Mouse (Mus musculus) ES-E14 (cell line): ENCODE measurements around the gene Zfp952. TPM values are rescaled to one million over a fixed set of nuclear protein-coding genes. Genes with fewer than 3 reads are reported as not detected.

ENCODE experiments used
- DNase-seq: peaks from one replicate; pipeline ENCODE4 v3.0.0-alpha.2; 2013; ENCODE audit warnings: low read depth, low spot score
- H3K27ac ChIP-seq: 2 replicates; pipeline ENCODE4 v1.5.1; 2012; ENCODE audit warnings: low read depth, mild to moderate bottlenecking, low read length, moderate library complexity, mixed read lengths; ENCODE audit not compliant: poor library complexity, insufficient read depth, severe bottlenecking
- H3K36me3 ChIP-seq: 2 replicates; pipeline ENCODE4 v1.6.1; 2012; ENCODE audit warnings: mild to moderate bottlenecking, low read length, moderate library complexity, mixed read lengths; ENCODE audit not compliant: control insufficient read depth, poor library complexity, insufficient read depth, severe bottlenecking
- H3K4me1 ChIP-seq, 2 experiments: fragments of 150-350 bp in 1 of 2; sonication (generic) in 1 of 2; 2 replicates each; pipeline ENCODE4 v1.6.1; 2012; ENCODE audit warnings: low read length in 2 of 2, mild to moderate bottlenecking in 1 of 2, mixed read lengths in 1 of 2; ENCODE audit not compliant: control insufficient read depth in 2 of 2, insufficient read depth in 2 of 2, poor library complexity in 1 of 2
- H3K4me3 ChIP-seq, 2 experiments: fragments of 150-350 bp in 1 of 2; sonication (generic) in 1 of 2; 2 replicates each; pipeline ENCODE4 v1.5.1; 2012; ENCODE audit warnings: low read length in 2 of 2, low read depth in 1 of 2, mild to moderate bottlenecking in 1 of 2, mixed read lengths in 1 of 2; ENCODE audit not compliant: insufficient read depth in 1 of 2, poor library complexity in 1 of 2, severe bottlenecking in 1 of 2
- H3K9ac ChIP-seq: 2 replicates; pipeline ENCODE4 v1.6.1; 2012; ENCODE audit warnings: low read depth, mild to moderate bottlenecking, low read length, mixed read lengths; ENCODE audit not compliant: poor library complexity, insufficient read depth, severe bottlenecking
- H3K9me3 ChIP-seq: fragments of 150-350 bp; sonication (generic); 2 replicates; pipeline ENCODE4 v1.6.1; 2012; ENCODE audit warnings: low read depth, mild to moderate bottlenecking, low read length; ENCODE audit not compliant: control insufficient read depth, insufficient read depth
- HCFC1 ChIP-seq: IDR thresholded peaks from 2 replicates; pipeline ENCODE4 v1.6.1; 2012; ENCODE audit warnings: low read length, inconsistent platforms, borderline replicate concordance; ENCODE audit not compliant: insufficient read depth
- MAFK ChIP-seq: IDR thresholded peaks from 2 replicates; pipeline ENCODE4 v1.6.1; 2014; ENCODE audit warnings: mild to moderate bottlenecking, low read depth, low read length, inconsistent platforms; ENCODE audit not compliant: insufficient read depth
- in situ Hi-C, 2 experiments: fragments of 600-800 bp; cut with MboI; formaldehyde crosslinking; loops; one replicate each; pipeline ENCODE4 v1.15.1; 2025; ENCODE audit warnings: low sequenced_read_pairs in 2 of 2, inconsistent platforms in 1 of 2; ENCODE audit not compliant: unreplicated experiment in 2 of 2
- total RNA-seq: library from RNA; depleted of rRNA; stranded (reverse); fragments of 300-350 nt; gene quantifications from 2 replicates; pipeline ENCODE4 v1.2.3, GENCODE M21; 2012; rRNA removed

Zfp952 gene
- total RNA-seq, 1 experiment, result 4.3 TPM

DNA sequence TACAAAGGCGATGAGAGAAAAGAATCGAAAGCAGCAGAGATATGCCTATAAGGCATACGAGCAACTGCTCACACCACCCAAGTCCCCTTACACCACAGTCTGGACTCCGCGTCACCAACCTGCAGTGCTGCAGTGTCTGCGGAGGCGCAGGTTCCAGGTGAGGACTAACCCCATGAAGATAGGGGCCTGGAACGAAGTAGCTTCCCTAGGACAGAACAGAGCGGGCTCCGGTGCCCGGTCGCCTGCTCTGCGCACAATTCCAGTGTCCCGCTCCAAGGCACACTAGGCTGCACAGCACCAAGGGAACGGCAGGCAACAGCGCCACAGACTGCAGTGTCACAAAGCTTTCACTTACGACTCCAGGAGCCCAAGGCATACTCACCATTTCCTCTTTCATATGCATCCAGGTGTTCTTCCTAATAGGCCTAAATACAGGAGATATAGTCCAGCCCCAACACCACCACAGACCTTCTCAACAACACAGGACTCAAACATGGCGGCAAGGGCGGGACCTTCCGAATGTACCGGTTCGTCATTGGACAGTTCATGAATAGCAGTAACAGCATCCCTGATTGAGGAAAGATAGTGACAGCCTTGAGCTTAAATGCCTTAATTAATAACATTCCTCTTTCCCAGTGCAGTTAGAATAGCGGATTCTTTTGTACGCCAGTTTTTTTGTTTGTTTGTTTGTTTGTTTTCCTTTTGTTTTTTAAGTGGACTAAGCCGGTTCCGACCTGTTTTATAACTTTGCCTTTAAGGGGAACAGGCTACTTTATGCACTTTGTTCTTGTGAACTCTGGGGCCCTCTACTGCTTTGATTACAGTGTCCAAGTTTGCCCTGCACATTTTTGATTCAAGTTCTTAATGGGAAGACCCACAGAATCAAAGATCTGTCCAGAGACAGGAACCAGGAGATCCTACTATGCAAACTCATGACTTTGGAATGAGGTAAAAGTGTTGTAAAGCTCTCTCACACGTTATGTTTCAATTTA lies 40.3 kb downstream of the Zfp952 start, which contains the start of gene Zfp763:
Gene Zfp763 (minus strand): TSS at position 503 of the 992 bp plus-strand sequence.
- in situ Hi-C loops, result no loop called here
- H3K36me3 ChIP-seq, result no peaks in the 10 kb centered on the region
- H3K9me3 ChIP-seq, result no peaks in the 10 kb centered on the region
- H3K9ac ChIP-seq, result peak within 1 kb of the TSS; percentile 86
- peak within 1 kb of the TSS; percentile 77 to 100 for H3K4me3 ChIP-seq
- H3K27ac ChIP-seq, result peak within 1 kb of the TSS; percentile 47
- peak; percentile 86 for DNase-seq
- H3K4me1 ChIP-seq, result peaks cover 0 to 6% of the 10 kb centered on the region in 2 experiments; a peak in 1 of 4 replicates
- TF ChIP-seq HCFC1, result 0 out of 2 replicates have a peak, but pooled peaks have one; percentile 17
- no peak for TF ChIP-seq MAFK

Other genes starting within 250 kb of the Zfp952 start
- 21.6 and 21.9 TPM in 2 replicates for gene Zfp871, start 204.8 kb upstream of the Zfp952 start, total RNA-seq
- gene Zfp811, start 183.2 kb upstream of the Zfp952 start, total RNA-seq, result 1.6 and 2.1 TPM in 2 replicates
- gene Zfp799, start 162.9 kb upstream of the Zfp952 start, total RNA-seq, result 9.3 and 12.9 TPM in 2 replicates
- gene Zfp870, start 101.5 kb upstream of the Zfp952 start, total RNA-seq, result 9.5 and 9.9 TPM in 2 replicates
- 0.32 and 0.58 TPM in 2 replicates for gene Cyp4f14, start 75.8 kb upstream of the Zfp952 start, total RNA-seq
- 15.2 and 28.9 TPM in 2 replicates for gene Cyp4f13, start 45.7 kb upstream of the Zfp952 start, total RNA-seq
- 7.0 and 9.0 TPM in 2 replicates for gene Zfp472, start 27.3 kb upstream of the Zfp952 start, total RNA-seq
- gene Zfp763, start 40.3 kb downstream of the Zfp952 start, total RNA-seq, result 4.6 and 4.9 TPM in 2 replicates
- gene 4921501E09Rik, start 74.9 kb downstream of the Zfp952 start, total RNA-seq, result not detected in 2 replicates
- 3.1 and 4.0 TPM in 2 replicates for gene Zfp563, start 96.2 kb downstream of the Zfp952 start, total RNA-seq
- gene Morc2b, start 146.6 kb downstream of the Zfp952 start, total RNA-seq, result 0.22 and 0.26 TPM in 2 replicates
- gene Olfr55, start 175.3 kb downstream of the Zfp952 start, total RNA-seq, result not detected in 2 replicates
- gene Olfr239, start 198.2 kb downstream of the Zfp952 start, total RNA-seq, result not detected in 2 replicates
- 0.18 and 0.21 TPM in 2 replicates for gene Olfr1564, start 228.6 kb downstream of the Zfp952 start, total RNA-seq